In the genomic region with DNA sequence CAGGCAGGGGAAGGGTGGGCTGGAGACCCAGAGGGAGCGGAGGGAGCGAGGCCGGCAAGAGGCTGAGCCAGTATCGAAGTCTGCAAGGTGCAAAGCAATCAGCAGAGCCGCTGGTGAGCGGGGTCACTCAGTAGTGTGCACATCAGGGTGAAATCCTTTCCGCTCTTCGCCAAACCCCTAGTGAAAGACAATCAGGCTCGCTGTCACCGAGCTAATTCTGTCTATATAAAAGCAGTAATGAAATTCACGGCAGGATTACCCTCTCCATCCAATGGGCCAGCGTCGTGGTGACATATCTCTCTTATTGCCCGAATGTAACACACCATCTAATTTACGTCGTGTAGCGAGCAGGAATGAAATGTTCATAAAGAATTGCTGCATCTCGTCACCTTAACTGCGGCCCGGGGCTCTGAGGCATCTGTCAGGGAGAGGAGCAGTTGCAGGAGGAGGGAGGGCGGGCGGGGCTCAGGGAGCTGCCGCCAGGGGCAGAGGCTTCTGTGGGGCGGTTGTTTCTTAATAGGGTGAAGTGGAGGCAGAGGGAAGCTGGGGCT, we compare ENCODE assay signal across 11 mouse cellular contexts. TPM values are rescaled to one million over a fixed set of nuclear protein-coding genes. Genes with fewer than 3 reads are reported as not detected.
DNase-seq lines count a peak whose midpoint lies in the region; ATAC-seq and TF ChIP-seq lines count a peak whose summit lies in the region.
"Had no signal": no experiment of that assay in that cellular context is flagged by ENCODE, and none has a peak within 500 bp of the region (broad histone marks: within the 10 kb centered on the region; RNA-seq: fewer than 3 reads in every experiment).

No protein-coding gene starts in this region.

- DNase-seq in layer of hippocampus, adult 2 months (ENCODE audit: low spot score in 2 of 2), result no peak
- DNase-seq in layer of hippocampus, postnatal 10 days (ENCODE audit: low spot score in 2 of 2), result no peak
- no peak for DNase-seq in limb, embryonic 10.5 days (ENCODE audit: low spot score)
- peak; percentile 57 for DNase-seq in retina, postnatal 1 day
- no peak for DNase-seq in left cerebral cortex, postnatal 14 days (ENCODE audit: low spot score in 2 of 2)
- DNase-seq in kidney, postnatal 36 days, result no peak
- DNase-seq in gastrocnemius, postnatal 4 days (ENCODE audit: low spot score in 2 of 2), result no peak
- DNase-seq: adrenal gland, postnatal 25 days; thymus, adult 2 months had no signal

- H3K9ac ChIP-seq in embryonic facial prominence, embryonic 15.5 days, result no peak overlapping the region

- ATAC-seq in embryonic facial prominence, embryonic 15.5 days (ENCODE audit: insufficient number of reproducible peaks, low FRiP score, low TSS enrichment, low read depth), result no peak

- TF ChIP-seq CTCF in layer of hippocampus, adult 2 months (conservative IDR thresholded peaks at IDR 0.05), result 0 out of 2 replicates have a peak, but pooled peaks have one; percentile 6

- peaks cover 12% of the 10 kb centered on the region; the same call in 1 of the 2 replicates for H3K4me1 ChIP-seq in embryonic facial prominence, embryonic 15.5 days
- peaks cover 26% of the 10 kb centered on the region for H3K4me1 ChIP-seq in limb, embryonic 10.5 days

- peaks cover 20% of the 10 kb centered on the region for H3K27me3 ChIP-seq in embryonic facial prominence, embryonic 15.5 days
- H3K27me3 ChIP-seq in limb, embryonic 10.5 days (ENCODE audit: low read depth, poor library complexity, severe bottlenecking), result peaks cover 41% of the 10 kb centered on the region

- no peaks in the 10 kb centered on the region for H3K9me3 ChIP-seq in embryonic facial prominence, embryonic 15.5 days (replicated peaks)
- no peaks in the 10 kb centered on the region for H3K9me3 ChIP-seq in limb, embryonic 10.5 days (replicated peaks)

- H3K27ac ChIP-seq in layer of hippocampus, adult 2 months, result no peak overlapping the region
- H3K27ac ChIP-seq in embryonic facial prominence, embryonic 15.5 days (replicated peaks), result no peak overlapping the region
- no peak overlapping the region for H3K27ac ChIP-seq in limb, embryonic 10.5 days
- H3K27ac ChIP-seq: macrophage had no signal

- no peaks in the 10 kb centered on the region for H3K36me3 ChIP-seq in embryonic facial prominence, embryonic 15.5 days
- H3K36me3 ChIP-seq in limb, embryonic 10.5 days, result no peaks in the 10 kb centered on the region

- no peak overlapping the region for H3K4me3 ChIP-seq in layer of hippocampus, adult 2 months
- H3K4me3 ChIP-seq in embryonic facial prominence, embryonic 15.5 days (replicated peaks), result no peak overlapping the region
- peak overlapping the region; percentile 22; the same call in 1 of the 2 replicates for H3K4me3 ChIP-seq in limb, embryonic 10.5 days

- intact Hi-C loops in left cerebral cortex, postnatal 14 days (cut with DNase I), result no loop called here

- 12% methylated on average over 24 of the region's 24 CpGs for WGBS in embryonic facial prominence, embryonic 15.5 days
- WGBS in limb, embryonic 10.5 days, result 10% methylated on average over 24 of the region's 24 CpGs

- peak overlapping the region; percentile 12; the same call in 1 of the 2 replicates for H3K4me2 ChIP-seq in embryonic facial prominence, embryonic 15.5 days (replicated peaks)

RNA-seq across cellular contexts. Expression of gene Btrc, which starts 33.7 kb away (rescaled TPM):
- 10 to 100 TPM; 92.9 to 93.9 TPM for total RNA-seq in layer of hippocampus, adult 2 months (2021)
- total RNA-seq in layer of hippocampus, postnatal 10 days (2021), result 10 to 100 TPM; 79.1 to 87.1 TPM
- polyA plus RNA-seq in embryonic facial prominence, embryonic 15.5 days (2015; fragmentation: Nextera tagmentation; extraction: Ambion mirVana), result 45.6 and 48.4 TPM in 2 replicates
- 45.0 and 53.4 TPM in 2 replicates for polyA plus RNA-seq in limb, embryonic 10.5 days (2016; fragmentation: Nextera tagmentation; extraction: Ambion mirVana)
- 100 to 1,000 TPM in 1 of 2 experiments, 10 to 100 TPM in 1; 99.4 to 104 TPM for total RNA-seq in left cerebral cortex, postnatal 14 days (2021)
- total RNA-seq in gastrocnemius, postnatal 4 days (2021), result 10 to 100 TPM; 39.6 to 43.8 TPM
